Mouse (Mus musculus) CD4-positive, CD25-positive, alpha-beta regulatory T cell (primary cell): Measurements from ENCODE around the gene Ly6g5c. TPM values are rescaled to one million over a fixed set of nuclear protein-coding genes. Genes with fewer than 3 reads are reported as not detected.

Source experiments
- polyA plus RNA-seq: library from polyadenylated mRNA; unstranded; fragments of 100-300 nt; shearing (Covaris generic); gene quantifications from one replicate; pipeline ENCODE4 v1.2.1, GENCODE M21; 2017

Ly6g5c gene
- polyA plus RNA-seq, 1 experiment from 2014 or later = not detected

Other genes starting within 250 kb of the Ly6g5c start
- gene Cfb, start 245.8 kb upstream of the Ly6g5c start, polyA plus RNA-seq = 0.91 TPM
- 0.36 TPM for gene Zbtb12, start 228.8 kb upstream of the Ly6g5c start, polyA plus RNA-seq
- gene Gm20547, start 226.2 kb upstream of the Ly6g5c start, polyA plus RNA-seq = 0.07 TPM
- gene C2, start 210.0 kb upstream of the Ly6g5c start, polyA plus RNA-seq = 2.6 TPM
- gene Ehmt2, start 209.8 kb upstream of the Ly6g5c start, polyA plus RNA-seq = 69.4 TPM
- not detected for gene Slc44a4, start 193.8 kb upstream of the Ly6g5c start, polyA plus RNA-seq
- 75.2 TPM for gene Neu1, start 177.0 kb upstream of the Ly6g5c start, polyA plus RNA-seq
- 15.6 TPM for gene Hspa1b, start 149.0 kb upstream of the Ly6g5c start, polyA plus RNA-seq
- not detected for gene Gm20481, start 138.4 kb upstream of the Ly6g5c start, polyA plus RNA-seq
- 2.8 TPM for gene Hspa1a, start 136.1 kb upstream of the Ly6g5c start, polyA plus RNA-seq
- not detected for gene Hspa1l, start 135.6 kb upstream of the Ly6g5c start, polyA plus RNA-seq
- gene Lsm2, start 126.4 kb upstream of the Ly6g5c start, polyA plus RNA-seq = 81.8 TPM
- 174 TPM for gene Vars, start 107.3 kb upstream of the Ly6g5c start, polyA plus RNA-seq
- 0.18 TPM for gene Vwa7, start 91.7 kb upstream of the Ly6g5c start, polyA plus RNA-seq
- gene Sapcd1, start 80.3 kb upstream of the Ly6g5c start, polyA plus RNA-seq = 0.81 TPM
- gene Msh5, start 61.5 kb upstream of the Ly6g5c start, polyA plus RNA-seq = 1.2 TPM
- 479 TPM for gene Clic1, start 58.3 kb upstream of the Ly6g5c start, polyA plus RNA-seq
- gene Ddah2, start 49.2 kb upstream of the Ly6g5c start, polyA plus RNA-seq = 1.2 TPM
- not detected for gene Ly6g6c, start 42.9 kb upstream of the Ly6g5c start, polyA plus RNA-seq
- gene Mpig6b, start 42.1 kb upstream of the Ly6g5c start, polyA plus RNA-seq = not detected
- not detected for gene Ly6g6e, start 31.4 kb upstream of the Ly6g5c start, polyA plus RNA-seq
- not detected for gene Ly6g6d, start 30.2 kb upstream of the Ly6g5c start, polyA plus RNA-seq
- not detected for gene Ly6g6f, start 22.7 kb upstream of the Ly6g5c start, polyA plus RNA-seq
- gene Abhd16a, start 19.0 kb upstream of the Ly6g5c start, polyA plus RNA-seq = 66.3 TPM
- gene Ly6g5b, start 7.1 kb downstream of the Ly6g5c start, polyA plus RNA-seq = 1.1 TPM
- gene Gpank1, start 13.2 kb downstream of the Ly6g5c start, polyA plus RNA-seq = 52.4 TPM
- 244 TPM for gene Csnk2b, start 13.8 kb downstream of the Ly6g5c start, polyA plus RNA-seq
- gene D17H6S53E, start 18.1 kb downstream of the Ly6g5c start, polyA plus RNA-seq = 3.3 TPM
- gene Apom, start 23.8 kb downstream of the Ly6g5c start, polyA plus RNA-seq = not detected
- gene Bag6, start 26.9 kb downstream of the Ly6g5c start, polyA plus RNA-seq = 57.1 TPM
- gene Prrc2a, start 56.6 kb downstream of the Ly6g5c start, polyA plus RNA-seq = 26.9 TPM
- 2.2 TPM for gene Aif1, start 67.8 kb downstream of the Ly6g5c start, polyA plus RNA-seq
- gene Lst1, start 80.2 kb downstream of the Ly6g5c start, polyA plus RNA-seq = 8.7 TPM
- 2,032 TPM for gene Ltb, start 86.2 kb downstream of the Ly6g5c start, polyA plus RNA-seq
- 40.7 TPM for gene Tnf, start 93.7 kb downstream of the Ly6g5c start, polyA plus RNA-seq
- 158 TPM for gene Lta, start 97.1 kb downstream of the Ly6g5c start, polyA plus RNA-seq
- 1.4 TPM for gene Gm16181, start 112.6 kb downstream of the Ly6g5c start, polyA plus RNA-seq
- 5.4 TPM for gene Atp6v1g2, start 125.4 kb downstream of the Ly6g5c start, polyA plus RNA-seq
- 22.3 TPM for gene Nfkbil1, start 127.5 kb downstream of the Ly6g5c start, polyA plus RNA-seq
- gene Ddx39b, start 133.5 kb downstream of the Ly6g5c start, polyA plus RNA-seq = 249 TPM
- 5,785 TPM for gene H2-D1, start 154.5 kb downstream of the Ly6g5c start, polyA plus RNA-seq
- gene H2-Q1, start 212.1 kb downstream of the Ly6g5c start, polyA plus RNA-seq = 0.17 TPM
- gene H2-Q2, start 234.0 kb downstream of the Ly6g5c start, polyA plus RNA-seq = 12.5 TPM